Mouse (Mus musculus) brain, embryonic 14.5 days (tissue): ENCODE data around the gene Eml6.

Source experiments
- CTCF ChIP-seq: fragments of 200-500 bp; IDR thresholded peaks from 2 replicates; pipeline ENCODE4 v1.5.1; 2012; ENCODE audit warnings: inconsistent platforms, mild to moderate bottlenecking, moderate library complexity, borderline replicate concordance; ENCODE audit not compliant: insufficient read depth, insufficient read length; ENCODE audit errors: extremely low read depth
- POLR2A ChIP-seq: fragments of 200-500 bp; IDR thresholded peaks from 2 replicates; pipeline ENCODE4 v1.6.1; 2012; ENCODE audit warnings: mild to moderate bottlenecking, inconsistent platforms, borderline replicate concordance; ENCODE audit not compliant: poor library complexity, insufficient read depth, insufficient read length, severe bottlenecking; ENCODE audit errors: extremely low read depth

DNA sequence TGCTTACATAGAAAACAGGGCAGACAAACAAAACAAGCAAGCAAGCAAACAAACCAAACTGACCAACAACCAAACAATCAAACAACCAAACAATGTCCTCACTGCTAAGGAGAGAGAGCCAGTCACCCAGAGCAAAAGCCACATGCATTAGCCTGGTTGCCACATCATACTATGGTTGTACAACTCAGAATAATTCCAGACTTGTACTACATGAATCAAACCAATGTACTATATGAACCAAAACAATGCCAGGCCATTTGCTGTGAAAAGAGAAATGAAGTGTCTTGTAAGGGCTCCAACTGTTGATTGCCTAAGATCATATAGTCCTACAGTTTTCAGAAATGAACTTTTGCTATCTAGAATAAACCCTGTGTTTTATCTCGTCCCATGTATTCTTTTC is 237.3 kb downstream of the Eml6 start:
- TF ChIP-seq CTCF (no peak), POLR2A (no peak)
